Mouse (Mus musculus) hindbrain, embryonic 11.5 days (tissue): ENCODE data around the gene Dcst2. TPM values are rescaled to one million over a fixed set of nuclear protein-coding genes. Genes with fewer than 3 reads are reported as not detected.

Experiments
- ATAC-seq: fragments of 200-750 bp; cut with Nextera tagmentation; 2 replicates; pipeline ENCODE4 v1.8.0; 2017; ENCODE audit warnings: mild to moderate bottlenecking, moderate TSS enrichment, moderate library complexity; ENCODE audit not compliant: low FRiP score
- DNase-seq: peaks from one replicate; pipeline ENCODE4 v3.0.0-alpha.2; 2015; ENCODE audit warnings: low spot score
- H3K27ac ChIP-seq: fragments of 300-500 bp; sonication (generic); 2 replicates; pipeline ENCODE4 v1.5.1; 2014; ENCODE audit warnings: mild to moderate bottlenecking, low read depth, low read length
- H3K27me3 ChIP-seq: fragments of 300-500 bp; sonication (generic); 2 replicates; pipeline ENCODE4 v1.6.1; 2014; ENCODE audit warnings: mild to moderate bottlenecking, low read length, moderate library complexity, mixed read lengths; ENCODE audit not compliant: control insufficient read depth, insufficient read depth
- H3K36me3 ChIP-seq: fragments of 300-500 bp; sonication (generic); 2 replicates; pipeline ENCODE4 v1.6.1; 2014; ENCODE audit warnings: mild to moderate bottlenecking, low read length, moderate library complexity, mixed read lengths; ENCODE audit not compliant: control insufficient read depth, insufficient read depth
- H3K4me1 ChIP-seq: fragments of 300-500 bp; sonication (generic); replicated peaks from 2 replicates; pipeline ENCODE4 v1.6.1; 2014; ENCODE audit warnings: low read length, mixed read lengths; ENCODE audit not compliant: control insufficient read depth, insufficient read depth
- H3K4me2 ChIP-seq: fragments of 300-500 bp; sonication (generic); replicated peaks from 2 replicates; pipeline ENCODE4 v1.6.1; 2014; ENCODE audit warnings: mild to moderate bottlenecking, low read depth, low read length
- H3K4me3 ChIP-seq: fragments of 300-500 bp; sonication (generic); 2 replicates; pipeline ENCODE4 v1.5.1; 2014; ENCODE audit warnings: low read depth, low read length
- H3K9ac ChIP-seq: fragments of 300-500 bp; sonication (generic); 2 replicates; pipeline ENCODE4 v1.6.1; 2014; ENCODE audit warnings: low read depth, low read length
- H3K9me3 ChIP-seq: fragments of 300-500 bp; sonication (generic); 2 replicates; pipeline ENCODE4 v1.6.1; 2016; ENCODE audit warnings: low read length; ENCODE audit not compliant: control insufficient read depth
- WGBS: fragments of 180-500 bp; shearing (Covaris S2); extraction: QIAGEN DNeasy Blood & Tissue Kit; methylation state at CpG from one replicate; pipeline ENCODE4 v1.1.7; 2014; 5-methylcytosine and 5-hydroxymethylcytosine counted together
- polyA plus RNA-seq: library from polyadenylated mRNA; unstranded; fragments of >200 nt; fragmentation: Nextera tagmentation; extraction: Ambion mirVana; gene quantifications from 2 replicates; pipeline ENCODE4 v1.2.1, GENCODE M21; 2014

The Dcst2 gene
- polyA plus RNA-seq, 1 experiment from 2014 or later = 0.14 TPM

DNA sequence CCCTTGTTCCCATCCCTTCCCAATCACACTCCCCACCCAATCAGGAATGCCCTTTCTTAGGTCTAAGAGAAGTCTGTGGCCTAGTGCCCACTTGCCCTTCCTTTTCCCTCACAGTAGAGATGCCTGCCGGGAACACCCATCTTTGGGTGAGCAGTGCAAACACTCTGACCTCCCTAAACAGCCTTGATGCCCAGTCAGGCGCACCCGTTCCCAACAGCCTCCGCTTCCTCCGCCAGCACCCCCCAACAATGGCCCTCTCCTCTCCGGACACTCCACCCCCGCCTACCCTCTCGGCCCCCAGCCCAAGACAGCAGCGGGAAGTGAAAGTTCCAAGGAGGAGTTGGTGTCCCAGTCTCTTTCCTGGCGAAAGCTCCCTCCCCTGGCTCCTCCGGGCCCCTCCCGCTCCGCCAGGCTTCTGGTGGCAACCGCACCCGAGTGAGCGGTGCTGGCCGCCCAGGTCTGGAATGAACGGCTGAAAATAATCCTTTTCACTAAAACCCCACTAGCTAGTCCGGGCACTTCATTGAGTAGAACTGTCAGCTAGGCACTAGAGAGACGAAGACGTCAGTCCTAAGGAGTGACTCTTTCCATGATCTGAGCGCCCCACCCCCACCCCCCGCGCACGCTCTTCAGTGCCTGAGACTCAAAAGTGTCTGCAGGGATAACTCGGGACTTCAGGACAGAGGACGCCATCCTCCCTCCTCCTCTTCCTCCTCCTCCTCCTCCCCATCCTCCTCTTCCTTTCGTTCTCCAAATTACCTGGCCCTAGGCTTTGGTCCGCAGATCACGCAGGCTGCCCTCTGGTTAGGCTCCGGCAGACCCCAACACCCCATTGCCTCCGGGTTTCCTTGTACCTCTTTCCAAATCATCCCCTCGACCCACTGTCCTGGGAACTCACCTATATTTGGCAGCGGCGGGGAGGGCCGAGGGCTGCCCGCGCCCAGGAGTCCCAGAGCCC, 12.6 kb upstream of the Dcst2 start:
- 1% methylated on average over 38 of the region's 38 CpGs for WGBS
- DNase-seq = peak; percentile 58

GRCm38 (mm10) chr3:89349869-89350501, 11.8 kb upstream of the Dcst2 start, which contains the start of gene Adam15:
TSS of gene Adam15 (minus strand) at chr3:89349996.
- Histone ChIP-seq H3K27me3 (peaks cover 3% of the 10 kb centered on the region; the same call in 1 of the 2 replicates), H3K9me3 (no peaks in the 10 kb centered on the region), H3K4me3 (peak within 1 kb of the TSS; percentile 53), H3K27ac (peak within 1 kb of the TSS; percentile 51), H3K4me1 (peaks cover 9% of the 10 kb centered on the region), H3K36me3 (no peaks in the 10 kb centered on the region), H3K4me2 (peak within 1 kb of the TSS; percentile 91), H3K9ac (peak within 1 kb of the TSS; percentile 63)
- peak; percentile 92 for ATAC-seq
- under 1% methylated on average over 56 of the region's 59 CpGs for WGBS
- DNase-seq = peak; percentile 92

More for the DNA sequence above, 12.6 kb upstream of the Dcst2 start:
- Histone ChIP-seq H3K9me3 (no peaks in the 10 kb centered on the region), H3K4me3 (peak overlapping the region; percentile 53), H3K4me2 (peak overlapping the region; percentile 91), H3K4me1 (peaks cover 9% of the 10 kb centered on the region), H3K27ac (no peak overlapping the region), H3K36me3 (no peaks in the 10 kb centered on the region), H3K9ac (peak overlapping the region; percentile 63), H3K27me3 (peaks cover 3% of the 10 kb centered on the region; the same call in 1 of the 2 replicates)
- peak; percentile 50 for ATAC-seq

DNA sequence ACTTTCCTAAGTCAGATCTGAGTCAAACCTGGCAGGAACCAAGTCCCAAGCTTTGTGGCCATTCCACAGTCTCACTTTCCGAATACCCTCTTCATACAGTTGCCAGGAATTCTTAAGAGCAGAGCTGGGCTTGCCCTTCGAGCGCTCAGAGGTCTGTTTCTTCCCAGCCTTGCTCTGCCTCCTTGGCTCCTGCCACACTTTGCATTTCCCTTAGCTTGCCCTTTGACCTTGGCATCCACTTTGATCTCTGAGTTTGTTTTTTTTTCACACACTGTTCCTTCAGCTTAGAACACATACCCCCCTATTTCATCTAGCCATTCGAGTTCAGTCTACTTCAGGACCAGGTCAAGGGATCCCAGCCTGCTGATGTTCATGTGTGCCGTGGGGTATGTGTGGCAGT, 10.5 kb upstream of the Dcst2 start:
- peaks cover 3% of the 10 kb centered on the region; the same call in 1 of the 2 replicates for H3K27me3 ChIP-seq

GRCm38 (mm10) chr3:89354816-89355511, 6.8 kb upstream of the Dcst2 start:
- no peaks in the 10 kb centered on the region for H3K36me3 ChIP-seq
- DNase-seq = peak; percentile 91
- 19% methylated on average over 5 of the region's 5 CpGs for WGBS
- H3K4me3 ChIP-seq = no peak overlapping the region
- no peak overlapping the region for H3K9ac ChIP-seq
- no peak overlapping the region for H3K4me2 ChIP-seq
- ATAC-seq = 0 out of 2 replicates have a peak, but pooled peaks have one; percentile 31
- H3K9me3 ChIP-seq = no peaks in the 10 kb centered on the region
- H3K27ac ChIP-seq = no peak overlapping the region
- peaks cover 3% of the 10 kb centered on the region; the same call in 1 of the 2 replicates for H3K27me3 ChIP-seq
- peaks cover 3% of the 10 kb centered on the region; the same call in 1 of the 2 replicates for H3K4me1 ChIP-seq

More for the DNA sequence above, 10.5 kb upstream of the Dcst2 start:
- H3K27ac ChIP-seq = no peak overlapping the region
- DNase-seq = no peak
- H3K36me3 ChIP-seq = no peaks in the 10 kb centered on the region
- no peak overlapping the region for H3K9ac ChIP-seq
- WGBS = 67% methylated on average over 5 of the region's 5 CpGs
- H3K4me1 ChIP-seq = peaks cover 9% of the 10 kb centered on the region
- H3K4me2 ChIP-seq = no peak overlapping the region
- no peak for ATAC-seq
- no peak overlapping the region for H3K4me3 ChIP-seq
- no peaks in the 10 kb centered on the region for H3K9me3 ChIP-seq

- no peak overlapping the region for H3K4me2 ChIP-seq
- H3K9ac ChIP-seq = no peak overlapping the region
- ATAC-seq (no peak), DNase-seq (no peak)
- H3K27me3 ChIP-seq = peaks cover 3% of the 10 kb centered on the region; the same call in 1 of the 2 replicates
- no peak overlapping the region for H3K4me3 ChIP-seq
- WGBS = 79% methylated on average over 6 of the region's 6 CpGs
- H3K9me3 ChIP-seq = no peaks in the 10 kb centered on the region
- no peaks in the 10 kb centered on the region; the same call in 1 of the 2 replicates for H3K4me1 ChIP-seq
- H3K36me3 ChIP-seq = no peaks in the 10 kb centered on the region
- H3K27ac ChIP-seq = no peak overlapping the region
Measured at GRCm38 (mm10) chr3:89355512-89355902, 6.3 kb upstream of the Dcst2 start.

DNA sequence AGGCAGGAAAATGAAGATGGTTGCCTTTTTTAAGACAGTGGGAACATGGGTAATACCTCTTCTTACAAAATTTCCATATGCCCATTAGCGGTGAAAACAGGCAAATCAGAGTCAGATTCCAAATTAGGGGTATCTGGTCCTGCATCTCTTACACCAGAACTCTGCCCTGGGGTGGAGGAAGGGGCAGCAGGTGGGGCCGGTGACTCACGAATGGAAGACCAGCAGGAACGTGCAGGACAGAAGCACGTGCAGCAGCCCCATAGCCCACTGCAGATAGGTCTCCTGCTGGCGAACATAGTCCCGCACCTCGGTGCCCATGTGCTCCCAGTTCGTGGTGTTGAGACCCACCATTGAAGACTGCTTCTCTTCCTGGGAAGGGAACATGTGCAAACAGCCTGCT, 5.7 kb upstream of the Dcst2 start:
- Histone ChIP-seq H3K27me3 (no peaks in the 10 kb centered on the region), H3K4me1 (no peaks in the 10 kb centered on the region), H3K36me3 (no peaks in the 10 kb centered on the region), H3K4me3 (no peak overlapping the region), H3K9me3 (no peaks in the 10 kb centered on the region), H3K4me2 (no peak overlapping the region), H3K9ac (no peak overlapping the region), H3K27ac (no peak overlapping the region)
- WGBS = 64% methylated on average over 9 of the region's 9 CpGs
- DNase-seq = no peak
- ATAC-seq = no peak

- 57% methylated on average over 6 of the region's 6 CpGs for WGBS
- no peak for DNase-seq
- no peak for ATAC-seq
- H3K9ac ChIP-seq = no peak overlapping the region
- no peak overlapping the region for H3K27ac ChIP-seq
- H3K4me1 ChIP-seq = no peaks in the 10 kb centered on the region
- no peaks in the 10 kb centered on the region for H3K36me3 ChIP-seq
- H3K4me3 ChIP-seq = no peak overlapping the region
- no peaks in the 10 kb centered on the region for H3K9me3 ChIP-seq
- no peaks in the 10 kb centered on the region for H3K27me3 ChIP-seq
- no peak overlapping the region for H3K4me2 ChIP-seq
Measured at GRCm38 (mm10) chr3:89359630-89360029, 2.1 kb upstream of the Dcst2 start.

- no peaks in the 10 kb centered on the region for H3K9me3 ChIP-seq
- no peaks in the 10 kb centered on the region for H3K4me1 ChIP-seq
- no peaks in the 10 kb centered on the region for H3K36me3 ChIP-seq
- no peak for DNase-seq
- H3K27me3 ChIP-seq = no peaks in the 10 kb centered on the region
- H3K27ac ChIP-seq = no peak overlapping the region
- 78% methylated on average over 3 of the region's 3 CpGs for WGBS
- H3K4me2 ChIP-seq = no peak overlapping the region
- no peak overlapping the region for H3K9ac ChIP-seq
- no peak for ATAC-seq
- H3K4me3 ChIP-seq = no peak overlapping the region
Measured at GRCm38 (mm10) chr3:89360237-89360636, 1.5 kb upstream of the Dcst2 start.
